Mouse (Mus musculus) hindbrain, embryonic 16.5 days (tissue): ENCODE data around the gene Ddx46. TPM values are rescaled to one million over a fixed set of nuclear protein-coding genes. Genes with fewer than 3 reads are reported as not detected.

ENCODE experiments used
- ATAC-seq: fragments of 200-750 bp; cut with Nextera tagmentation; 2 replicates; pipeline ENCODE4 v1.8.0; 2017; ENCODE audit warnings: moderate TSS enrichment, moderate library complexity
- H3K27ac ChIP-seq: fragments of 300-500 bp; sonication (generic); 2 replicates; pipeline ENCODE4 v1.5.1; 2014; ENCODE audit warnings: low read depth, mild to moderate bottlenecking, control low read depth, low read length, moderate library complexity
- H3K27me3 ChIP-seq: fragments of 300-500 bp; sonication (generic); replicated peaks from 2 replicates; pipeline ENCODE4 v1.6.1; 2014; ENCODE audit warnings: low read length; ENCODE audit not compliant: control insufficient read depth, insufficient read depth
- H3K36me3 ChIP-seq: fragments of 300-500 bp; sonication (generic); 2 replicates; pipeline ENCODE4 v1.6.1; 2014; ENCODE audit warnings: mild to moderate bottlenecking, low read length, moderate library complexity, mixed read lengths; ENCODE audit not compliant: control insufficient read depth, insufficient read depth
- H3K4me1 ChIP-seq: fragments of 300-500 bp; sonication (generic); 2 replicates; pipeline ENCODE4 v1.6.1; 2014; ENCODE audit warnings: low read depth, low read length; ENCODE audit not compliant: control insufficient read depth, insufficient read depth
- H3K4me2 ChIP-seq: fragments of 300-500 bp; sonication (generic); 2 replicates; pipeline ENCODE4 v1.6.1; 2014; ENCODE audit warnings: mild to moderate bottlenecking, low read length, control low read depth, moderate library complexity
- H3K4me3 ChIP-seq: fragments of 300-500 bp; sonication (generic); 2 replicates; pipeline ENCODE4 v1.5.1; 2014; ENCODE audit warnings: mild to moderate bottlenecking, low read length, control low read depth, moderate library complexity
- H3K9ac ChIP-seq: fragments of 300-500 bp; sonication (generic); 2 replicates; pipeline ENCODE4 v1.6.1; 2014; ENCODE audit warnings: low read depth, mild to moderate bottlenecking, control low read depth, low read length, moderate library complexity
- H3K9me3 ChIP-seq: fragments of 300-500 bp; sonication (generic); 2 replicates; pipeline ENCODE4 v1.6.1; 2014; ENCODE audit warnings: mild to moderate bottlenecking, low read length, moderate library complexity; ENCODE audit not compliant: control insufficient read depth
- WGBS: fragments of 180-500 bp; shearing (Covaris S2); extraction: QIAGEN DNeasy Blood & Tissue Kit; methylation state at CpG from one replicate; pipeline ENCODE4 v1.1.7; 2014; 5-methylcytosine and 5-hydroxymethylcytosine counted together
- polyA plus RNA-seq: library from polyadenylated mRNA; unstranded; fragments of >200 nt; fragmentation: Nextera tagmentation; extraction: Ambion mirVana; gene quantifications from 2 replicates; pipeline ENCODE4 v1.2.1, GENCODE M21; 2015

Ddx46 gene
- polyA plus RNA-seq, result 21.5 and 23.1 TPM in 2 replicates

DNA sequence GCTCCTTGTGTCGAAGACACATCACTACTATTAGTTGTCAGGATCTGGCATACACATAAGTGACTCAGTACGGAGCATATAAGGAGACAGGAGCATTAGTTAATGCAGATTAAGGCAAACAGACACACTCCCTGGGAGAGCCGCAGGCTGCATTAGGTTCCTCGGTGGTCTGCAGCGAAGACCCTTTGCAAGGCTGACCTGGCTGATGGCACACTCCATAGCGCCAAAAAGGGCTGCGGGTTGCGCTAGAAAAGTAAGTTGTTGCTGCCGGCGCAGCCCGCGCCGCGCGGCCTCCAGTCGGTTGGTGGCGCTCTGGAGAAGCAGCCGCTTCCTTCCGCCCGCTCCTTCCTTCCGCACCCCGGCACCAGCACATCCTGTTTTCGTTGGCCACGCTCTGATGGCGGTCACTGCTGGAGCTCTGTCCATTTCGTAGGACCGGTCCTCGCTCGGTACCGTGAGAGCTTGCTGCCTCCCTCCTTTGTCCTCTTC, at the start of gene Ddx46:
Gene Ddx46 (plus strand): TSS at position 389 of the 489 bp plus-strand sequence.
- Histone ChIP-seq H3K9me3 (no peaks in the 10 kb centered on the region), H3K9ac (peak within 1 kb of the TSS; percentile 95), H3K4me2 (peak within 1 kb of the TSS; percentile 89), H3K36me3 (peaks cover 28% of the 10 kb centered on the region), H3K27me3 (no peaks in the 10 kb centered on the region), H3K4me1 (peaks cover 15% of the 10 kb centered on the region), H3K27ac (peak within 1 kb of the TSS; percentile 74; the same call in 1 of the 2 replicates), H3K4me3 (peak within 1 kb of the TSS; percentile 98)
- peak; percentile 93 for ATAC-seq
- 5% methylated on average over 30 of the region's 30 CpGs for WGBS

DNA sequence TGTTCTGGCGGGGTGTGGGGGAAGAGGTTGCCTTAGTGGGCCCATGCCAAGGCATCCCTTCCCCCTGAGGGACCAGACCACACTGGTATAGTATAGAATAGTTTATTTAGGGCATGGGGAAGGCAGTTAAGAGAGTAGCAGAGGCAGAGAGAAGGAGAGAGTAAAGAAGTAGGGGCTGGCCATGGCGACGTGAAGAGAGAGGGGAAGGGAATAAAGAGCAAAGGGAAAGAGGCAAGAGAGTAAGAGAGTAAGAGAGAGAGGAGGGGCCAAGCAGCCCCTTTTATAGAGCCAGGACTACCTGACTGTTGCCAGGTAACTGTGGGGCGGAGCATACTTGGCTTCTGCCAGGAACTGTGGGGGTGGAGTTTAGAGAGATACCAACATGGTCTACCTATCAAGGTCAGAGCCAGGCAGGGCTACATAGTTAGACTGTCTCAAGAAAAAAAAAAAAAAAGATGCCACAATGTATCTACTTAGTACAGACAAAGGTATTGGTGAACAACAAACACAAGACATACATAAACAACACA, 42.8 kb upstream of the Ddx46 start:
- Histone ChIP-seq H3K27ac (no peak overlapping the region), H3K36me3 (peaks cover 20% of the 10 kb centered on the region), H3K4me3 (no peak overlapping the region), H3K9me3 (no peaks in the 10 kb centered on the region), H3K9ac (no peak overlapping the region), H3K4me2 (no peak overlapping the region), H3K4me1 (peaks cover 7% of the 10 kb centered on the region), H3K27me3 (no peaks in the 10 kb centered on the region)
- WGBS, result 73% methylated on average over 4 of the region's 4 CpGs
- ATAC-seq, result peak; percentile 9; the same call in 1 of the 2 replicates

DNA sequence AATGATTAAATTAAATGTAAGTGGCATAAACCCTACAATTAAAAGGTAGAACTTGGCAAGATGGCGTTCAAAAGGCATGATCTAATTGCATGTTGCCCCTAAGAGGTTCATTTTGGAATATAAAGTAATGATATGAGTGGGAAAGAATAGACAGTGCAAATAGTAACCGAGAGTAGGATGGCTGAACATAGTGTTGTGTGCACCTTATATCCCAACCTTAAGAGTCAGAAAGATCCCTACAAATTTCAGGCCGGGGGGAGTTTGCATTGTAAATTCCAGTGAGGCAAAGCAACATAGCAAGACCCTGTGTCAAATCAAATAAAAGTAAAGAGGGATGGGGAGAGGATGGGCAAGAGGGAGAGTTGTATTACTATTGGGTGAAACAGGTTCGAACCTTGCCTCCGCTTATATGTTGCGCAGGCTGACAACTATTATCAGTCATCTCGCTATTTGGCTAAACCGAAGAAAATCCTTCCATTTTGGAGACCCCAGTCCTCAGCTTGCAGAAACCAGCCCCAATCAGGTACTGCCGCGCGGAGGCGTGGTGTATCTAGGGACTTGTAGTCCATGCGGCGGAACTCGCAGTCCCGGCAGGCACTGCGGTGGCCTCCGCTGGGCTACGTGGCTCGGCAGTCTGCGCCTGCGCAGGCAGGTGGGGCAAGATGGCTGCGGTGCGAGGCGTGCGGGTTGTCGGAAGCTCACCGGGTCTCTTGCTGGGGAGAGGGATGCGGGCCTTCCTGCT, 42.1 kb upstream of the Ddx46 start:
- Histone ChIP-seq H3K9me3 (no peaks in the 10 kb centered on the region), H3K27ac (peak overlapping the region; percentile 79), H3K27me3 (no peaks in the 10 kb centered on the region), H3K4me1 (peaks cover 7% of the 10 kb centered on the region), H3K9ac (peak overlapping the region; percentile 91), H3K36me3 (peaks cover 26% of the 10 kb centered on the region), H3K4me2 (peak overlapping the region; percentile 81), H3K4me3 (peak overlapping the region; percentile 85)
- 5% methylated on average over 29 of the region's 29 CpGs for WGBS
- peak; percentile 98 for ATAC-seq

DNA sequence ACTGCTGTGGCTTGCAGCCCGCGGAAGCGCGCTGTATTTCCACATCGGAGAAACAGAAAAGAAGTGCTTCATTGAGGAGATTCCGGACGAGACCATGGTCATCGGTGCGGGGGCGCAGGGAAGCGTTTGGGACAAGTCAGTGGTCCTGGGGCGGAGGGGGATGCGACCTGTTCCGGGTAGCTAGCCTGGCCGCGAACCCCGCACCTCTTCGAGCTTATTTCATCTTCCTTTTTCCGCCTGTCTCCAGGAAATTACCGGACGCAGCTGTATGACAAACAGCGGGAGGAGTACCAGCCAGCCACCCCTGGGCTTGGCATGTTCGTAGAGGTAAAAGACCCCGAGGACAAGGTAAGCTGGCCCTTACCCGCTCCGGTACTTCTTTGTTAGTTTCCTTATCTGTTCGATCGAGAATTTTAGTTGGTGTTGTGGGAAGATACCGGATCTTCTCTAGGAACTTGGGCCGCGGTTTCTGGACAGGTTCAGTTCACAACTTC, 41.5 kb upstream of the Ddx46 start:
- peak overlapping the region; percentile 79 for H3K27ac ChIP-seq
- no peaks in the 10 kb centered on the region for H3K27me3 ChIP-seq
- H3K9me3 ChIP-seq, result no peaks in the 10 kb centered on the region
- WGBS, result under 1% methylated on average over 31 of the region's 31 CpGs
- H3K36me3 ChIP-seq, result peaks cover 27% of the 10 kb centered on the region
- H3K4me1 ChIP-seq, result peaks cover 7% of the 10 kb centered on the region
- peak overlapping the region; percentile 85 for H3K4me3 ChIP-seq
- H3K4me2 ChIP-seq, result peak overlapping the region; percentile 81
- peak overlapping the region; percentile 91 for H3K9ac ChIP-seq
- ATAC-seq, result peak; percentile 74

DNA sequence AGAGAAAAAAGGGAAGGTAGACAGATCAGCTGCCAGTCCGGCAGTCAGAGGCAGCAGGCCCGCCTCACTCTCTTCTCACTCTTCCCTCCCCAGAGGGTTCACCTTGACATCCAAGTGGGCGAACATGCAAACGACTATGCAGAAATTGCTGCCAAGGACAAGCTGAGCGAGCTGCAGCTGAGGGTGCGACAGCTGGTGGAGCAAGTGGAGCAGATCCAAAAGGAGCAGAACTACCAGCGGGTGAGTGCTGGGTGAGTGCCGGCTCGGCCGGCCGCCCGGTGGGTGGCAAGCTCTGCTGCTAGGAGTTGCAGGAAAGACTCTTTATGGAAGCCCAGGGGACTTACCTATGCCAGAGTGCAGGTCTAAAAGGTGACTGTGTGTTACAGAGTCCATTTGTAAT, 39.5 kb upstream of the Ddx46 start:
- Histone ChIP-seq H3K9ac (no peak overlapping the region), H3K27me3 (no peaks in the 10 kb centered on the region), H3K4me1 (peaks cover 14% of the 10 kb centered on the region), H3K27ac (no peak overlapping the region), H3K4me2 (no peak overlapping the region), H3K36me3 (peaks cover 27% of the 10 kb centered on the region), H3K4me3 (no peak overlapping the region), H3K9me3 (no peaks in the 10 kb centered on the region)
- ATAC-seq, result no peak
- 68% methylated on average over 12 of the region's 12 CpGs for WGBS

DNA sequence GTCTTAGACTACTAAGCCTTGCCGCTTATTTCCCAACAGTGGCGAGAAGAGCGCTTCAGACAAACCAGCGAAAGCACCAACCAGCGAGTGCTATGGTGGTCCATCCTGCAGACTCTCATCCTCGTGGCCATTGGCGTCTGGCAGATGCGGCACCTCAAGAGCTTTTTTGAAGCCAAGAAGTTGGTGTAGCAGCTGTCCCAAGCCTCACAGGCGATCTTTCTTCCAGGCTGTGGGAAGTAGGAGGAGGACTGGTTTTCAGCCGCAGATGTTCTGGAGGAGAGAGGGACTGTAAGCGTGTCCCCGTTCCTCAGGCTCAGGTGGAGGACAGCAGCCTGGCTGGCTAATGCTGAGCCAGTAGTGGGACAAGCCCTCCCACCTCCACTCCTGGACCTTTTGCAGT, 38.0 kb upstream of the Ddx46 start:
- 96% methylated on average over 12 of the region's 12 CpGs for WGBS
- no peak overlapping the region for H3K27ac ChIP-seq

DNA sequence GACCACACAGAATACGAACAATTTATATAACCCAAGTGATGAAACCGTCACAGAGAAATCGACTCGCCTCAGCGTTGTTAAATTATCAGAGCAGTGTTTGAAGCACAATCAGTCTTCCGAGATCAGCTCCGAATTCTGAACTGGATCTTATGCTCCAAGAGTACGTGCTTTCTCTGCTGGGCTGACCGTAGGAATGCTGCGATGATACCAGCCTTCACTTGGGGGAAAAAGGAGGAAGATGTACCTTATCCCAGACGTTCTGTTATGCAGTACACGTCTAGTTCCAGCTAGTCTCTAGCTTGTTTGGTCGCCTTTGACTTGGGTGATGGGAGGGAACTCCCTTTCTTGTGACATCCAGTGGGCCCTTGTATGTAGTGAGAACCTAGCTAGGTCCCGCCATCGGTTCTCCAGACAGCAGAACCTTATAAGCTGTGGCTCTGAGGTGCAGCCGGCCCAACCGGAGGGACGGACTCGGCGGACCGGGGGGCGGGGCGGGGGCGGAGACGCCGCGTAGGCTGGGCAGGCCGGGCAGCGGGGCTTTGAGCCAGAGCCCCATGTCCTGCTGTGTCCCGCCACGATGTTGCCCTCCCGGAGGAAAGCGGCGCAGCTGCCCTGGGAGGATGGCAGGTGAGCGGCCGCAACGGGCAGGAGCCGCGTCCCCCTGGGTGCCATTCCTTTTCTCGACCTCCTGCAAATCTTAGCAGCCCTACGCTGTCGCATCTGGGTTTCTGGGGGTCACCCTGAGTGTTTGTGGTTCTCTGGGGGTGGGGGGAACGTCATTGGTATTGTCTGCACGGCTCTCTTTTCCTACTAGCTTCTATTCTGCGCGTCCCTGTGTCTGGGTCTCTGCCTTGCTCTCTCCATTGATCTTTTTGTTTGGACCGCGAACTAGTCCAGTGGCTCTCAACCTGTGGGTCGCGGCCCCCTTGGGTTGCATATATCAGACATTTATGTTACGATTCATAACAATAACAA, 35.0 kb upstream of the Ddx46 start, which contains the start of gene B4galt7:
Gene B4galt7 (plus strand): TSS at position 331 of the 975 bp plus-strand sequence.
- Histone ChIP-seq H3K27me3 (no peaks in the 10 kb centered on the region), H3K36me3 (peaks cover 33% of the 10 kb centered on the region), H3K9ac (peak within 1 kb of the TSS; percentile 91), H3K27ac (peak within 1 kb of the TSS; percentile 80), H3K4me1 (peaks cover 18% of the 10 kb centered on the region), H3K9me3 (no peaks in the 10 kb centered on the region), H3K4me2 (peak within 1 kb of the TSS; percentile 76), H3K4me3 (peak within 1 kb of the TSS; percentile 86)
- WGBS, result 9% methylated on average over 47 of the region's 51 CpGs
- peak; percentile 92 for ATAC-seq

More for the DNA sequence above, 38.0 kb upstream of the Ddx46 start:
- Histone ChIP-seq H3K36me3 (peaks cover 27% of the 10 kb centered on the region), H3K4me1 (peaks cover 21% of the 10 kb centered on the region), H3K9ac (no peak overlapping the region), H3K27me3 (no peaks in the 10 kb centered on the region), H3K4me2 (no peak overlapping the region), H3K9me3 (no peaks in the 10 kb centered on the region), H3K4me3 (no peak overlapping the region)
- ATAC-seq, result no peak

DNA sequence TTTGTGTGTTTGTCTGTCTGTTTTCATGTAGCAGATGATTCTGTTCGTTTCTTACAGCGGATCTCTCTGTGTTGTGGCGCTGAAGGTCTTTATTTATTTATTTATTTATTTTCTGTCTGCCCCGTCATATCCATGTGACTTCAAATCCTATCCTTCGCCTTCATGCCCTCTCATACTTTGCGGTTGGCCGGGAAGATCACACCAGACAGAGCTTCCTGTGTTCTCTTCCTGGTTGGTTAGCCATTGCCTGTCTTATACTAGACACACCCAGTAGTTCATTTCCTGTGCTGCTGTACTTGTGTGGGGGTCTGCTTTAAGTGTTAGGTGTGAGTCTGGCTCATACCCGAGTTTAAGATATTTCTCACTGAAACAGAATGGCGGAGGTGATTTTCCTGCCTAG, 34.2 kb upstream of the Ddx46 start:
- Histone ChIP-seq H3K4me1 (peaks cover 18% of the 10 kb centered on the region), H3K9me3 (no peaks in the 10 kb centered on the region), H3K9ac (peak overlapping the region; percentile 91), H3K27ac (no peak overlapping the region), H3K4me3 (peak overlapping the region; percentile 86), H3K4me2 (peak overlapping the region; percentile 76), H3K36me3 (peaks cover 26% of the 10 kb centered on the region), H3K27me3 (no peaks in the 10 kb centered on the region)
- WGBS, result 15% methylated on average over 9 of the region's 9 CpGs
- peak; percentile 35; the same call in 1 of the 2 replicates for ATAC-seq
